Mouse (Mus musculus) cerebellum, adult 2 months (tissue): ENCODE results near the gene Catip.

ENCODE experiments used
- CTCF ChIP-seq: fragments of 200-500 bp; IDR thresholded peaks from 2 replicates; pipeline ENCODE4 v1.5.1; 2011; ENCODE audit warnings: low read depth, mild to moderate bottlenecking, control low read depth, low read length, moderate library complexity, borderline replicate concordance; ENCODE audit not compliant: insufficient read depth
- POLR2A ChIP-seq: fragments of 200-500 bp; IDR thresholded peaks from 2 replicates; pipeline ENCODE4 v1.6.1; 2011; ENCODE audit warnings: low read length, control low read depth, borderline replicate concordance; ENCODE audit not compliant: insufficient read depth

- TF ChIP-seq CTCF (no peak), POLR2A (no peak)
Observed at GRCm38 (mm10) chr1:74389831-74390286, 28.0 kb downstream of the Catip start.
